Mouse (Mus musculus): ENCODE measurements around the gene Gucy1b2.

The Gucy1b2 gene

GRCm38 (mm10) chr14:62375694-62376093, 80.4 kb downstream of the Gucy1b2 start:
- in situ Hi-C loops (cut with MboI, MseI), result no loop called here

GRCm38 (mm10) chr14:62374001-62374400, 82.1 kb downstream of the Gucy1b2 start:
- in situ Hi-C loops (cut with MboI, MseI), result no loop called here

- in situ Hi-C loops (cut with MboI, MseI), result no loop called here
These were observed 85.3 kb downstream of the Gucy1b2 start for GRCm38 (mm10) chr14:62370819-62371218.

GRCm38 (mm10) chr14:62363774-62364173, 92.3 kb downstream of the Gucy1b2 start:
- in situ Hi-C loops (cut with MboI, MseI), result no loop called here

GRCm38 (mm10) chr14:62361263-62361980, 94.7 kb downstream of the Gucy1b2 start:
- in situ Hi-C loops (cut with MboI, MseI), result no loop called here

GRCm38 (mm10) chr14:62355201-62355600, 100.9 kb downstream of the Gucy1b2 start:
- in situ Hi-C loops (cut with MboI, MseI), result no loop called here

- in situ Hi-C loops (cut with MboI, MseI), result no loop called here
These were observed 102.3 kb downstream of the Gucy1b2 start for GRCm38 (mm10) chr14:62353793-62354192.

- in situ Hi-C loops (cut with MboI, MseI), result no loop called here
These were observed 102.7 kb downstream of the Gucy1b2 start for GRCm38 (mm10) chr14:62353372-62353771.

GRCm38 (mm10) chr14:62350890-62351289, 105.2 kb downstream of the Gucy1b2 start:
- in situ Hi-C loops (cut with MboI, MseI), result no loop called here

GRCm38 (mm10) chr14:62350186-62350585, 105.9 kb downstream of the Gucy1b2 start:
- in situ Hi-C loops (cut with MboI, MseI), result no loop called here

GRCm38 (mm10) chr14:62349786-62350185, 106.3 kb downstream of the Gucy1b2 start:
- in situ Hi-C loops (cut with MboI, MseI), result loop anchor here (25.0 kb wide), 1 partner anchor 1612 kb away; no protein-coding TSS in a partner anchor

GRCm38 (mm10) chr14:62347103-62347502, 109.0 kb downstream of the Gucy1b2 start:
- in situ Hi-C loops (cut with MboI, MseI), result loop anchor here (25.0 kb wide), 1 partner anchor 1610 kb away; no protein-coding TSS in a partner anchor

GRCm38 (mm10) chr14:62346570-62346969, 109.5 kb downstream of the Gucy1b2 start:
- in situ Hi-C loops (cut with MboI, MseI), result loop anchor here (25.0 kb wide), 1 partner anchor 1609 kb away; no protein-coding TSS in a partner anchor

All from regulatory T cell (primary cell).